Mouse (Mus musculus): ENCODE measurements around the gene Tmem63a. TPM values are rescaled to one million over a fixed set of nuclear protein-coding genes. Genes with fewer than 3 reads are reported as not detected.
A peak's percentile ranks its signal among the peaks of the same experiment; 100 is the strongest.
"Not testable (repeated sequence)": the region's sequence is repeated elsewhere in the genome, so short reads cannot be mapped to it uniquely, and the experiment has no call there.

Gene Tmem63a
- polyA plus RNA-seq, 1 experiment: 3.6 TPM

- Histone ChIP-seq H3K4me1 (ENCODE audit: control insufficient read depth, insufficient read depth, low read length) (no peaks in the 10 kb centered on the region; the same call in 1 of the 2 replicates), H3K27me3 (ENCODE audit: control insufficient read depth, insufficient read depth, low read length) (no peaks in the 10 kb centered on the region), H3K4me3 (ENCODE audit: control insufficient read depth, low read depth, low read length) (no peak overlapping the region), H3K36me3 (ENCODE audit: control insufficient read depth, insufficient read depth, low read length) (no peaks in the 10 kb centered on the region), H3K27ac (ENCODE audit: control insufficient read depth, insufficient read depth, low read depth, low read length) (no peak overlapping the region)
- TF ChIP-seq CTCF (IDR thresholded peaks at IDR 0.05; ENCODE audit: control insufficient read depth, insufficient read depth, insufficient replicate concordance, low read depth, low read length): no peak
- no peak for TF ChIP-seq POLR2A (IDR thresholded peaks at IDR 0.05; ENCODE audit: control insufficient read depth, low read depth, low read length)
These were observed 38.3 kb downstream of the Tmem63a start for GRCm38 (mm10) chr1:180980464-180980863.

DNA sequence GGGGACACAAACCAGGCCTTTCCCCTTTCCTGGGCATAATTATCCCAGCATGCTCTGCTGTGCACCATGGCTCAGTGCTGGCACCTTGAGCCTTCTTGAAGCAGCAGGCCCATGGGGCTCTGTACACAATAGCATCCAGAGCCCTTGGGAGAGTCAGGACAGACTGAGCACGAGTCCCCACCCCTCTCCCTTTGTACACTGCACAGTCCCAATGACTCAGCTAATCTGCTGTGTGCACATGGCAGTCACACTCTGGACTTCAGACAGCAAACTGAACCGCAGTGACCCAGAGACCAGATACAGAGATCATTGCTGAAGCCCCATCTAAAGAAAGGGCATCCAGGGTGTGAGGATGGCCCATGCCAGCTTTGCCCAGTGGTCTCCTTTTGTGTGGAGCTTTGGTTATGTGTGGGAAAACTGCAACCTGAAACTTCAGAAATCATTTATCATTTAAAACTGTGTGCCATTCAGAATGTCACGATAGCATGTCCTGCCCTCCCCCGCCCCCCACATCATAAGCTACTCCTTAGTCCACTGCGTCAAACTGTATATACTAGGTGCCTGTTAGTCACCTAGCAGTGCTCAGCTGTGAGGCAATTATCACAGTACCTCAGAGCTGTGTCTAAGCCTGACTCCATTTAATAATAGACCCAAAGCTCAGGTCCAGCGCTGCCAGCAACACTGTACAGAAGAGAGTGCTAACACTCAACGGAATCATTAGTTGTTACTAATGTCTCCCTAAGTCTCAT lies 39.3 kb downstream of the Tmem63a start:
- H3K4me1 ChIP-seq (ENCODE audit: control insufficient read depth, insufficient read depth, low read length); H3K27ac ChIP-seq (ENCODE audit: control insufficient read depth, insufficient read depth, low read depth, low read length); H3K4me3 ChIP-seq (ENCODE audit: control insufficient read depth, low read depth, low read length); H3K36me3 ChIP-seq (ENCODE audit: control insufficient read depth, insufficient read depth, low read length); H3K27me3 ChIP-seq (ENCODE audit: control insufficient read depth, insufficient read depth, low read length): not testable (repeated sequence)

- TF ChIP-seq POLR2A (IDR thresholded peaks at IDR 0.05; ENCODE audit: control insufficient read depth, low read depth, low read length) (no peak), CTCF (IDR thresholded peaks at IDR 0.05; ENCODE audit: control insufficient read depth, insufficient read depth, insufficient replicate concordance, low read depth, low read length) (no peak)
- peaks cover 9% of the 10 kb centered on the region for H3K4me1 ChIP-seq (ENCODE audit: control insufficient read depth, insufficient read depth, low read length)
- no peaks in the 10 kb centered on the region for H3K27me3 ChIP-seq (ENCODE audit: control insufficient read depth, insufficient read depth, low read length)
- no peak overlapping the region for H3K4me3 ChIP-seq (ENCODE audit: control insufficient read depth, low read depth, low read length)
- H3K27ac ChIP-seq (ENCODE audit: control insufficient read depth, insufficient read depth, low read depth, low read length): no peak overlapping the region
- no peaks in the 10 kb centered on the region for H3K36me3 ChIP-seq (ENCODE audit: control insufficient read depth, insufficient read depth, low read length)
These were observed 44.6 kb downstream of the Tmem63a start for GRCm38 (mm10) chr1:180986701-180987100.

- Histone ChIP-seq H3K4me1 (ENCODE audit: control insufficient read depth, insufficient read depth, low read length) (peaks cover 9% of the 10 kb centered on the region), H3K4me3 (ENCODE audit: control insufficient read depth, low read depth, low read length) (no peak overlapping the region), H3K27me3 (ENCODE audit: control insufficient read depth, insufficient read depth, low read length) (no peaks in the 10 kb centered on the region), H3K36me3 (ENCODE audit: control insufficient read depth, insufficient read depth, low read length) (no peaks in the 10 kb centered on the region), H3K27ac (ENCODE audit: control insufficient read depth, insufficient read depth, low read depth, low read length) (no peak overlapping the region)
- TF ChIP-seq POLR2A (IDR thresholded peaks at IDR 0.05; ENCODE audit: control insufficient read depth, low read depth, low read length): no peak
- peak; percentile 94 for TF ChIP-seq CTCF (IDR thresholded peaks at IDR 0.05; ENCODE audit: control insufficient read depth, insufficient read depth, insufficient replicate concordance, low read depth, low read length)
These were observed 45.6 kb downstream of the Tmem63a start for GRCm38 (mm10) chr1:180987759-180988158.

GRCm38 (mm10) chr1:180990671-180991070 lies 48.5 kb downstream of the Tmem63a start:
- Histone ChIP-seq H3K27ac (ENCODE audit: control insufficient read depth, insufficient read depth, low read depth, low read length) (no peak overlapping the region), H3K36me3 (ENCODE audit: control insufficient read depth, insufficient read depth, low read length) (no peaks in the 10 kb centered on the region), H3K27me3 (ENCODE audit: control insufficient read depth, insufficient read depth, low read length) (no peaks in the 10 kb centered on the region), H3K4me3 (ENCODE audit: control insufficient read depth, low read depth, low read length) (no peak overlapping the region), H3K4me1 (ENCODE audit: control insufficient read depth, insufficient read depth, low read length) (peaks cover 9% of the 10 kb centered on the region)
- TF ChIP-seq POLR2A (IDR thresholded peaks at IDR 0.05; ENCODE audit: control insufficient read depth, low read depth, low read length) (no peak), CTCF (IDR thresholded peaks at IDR 0.05; ENCODE audit: control insufficient read depth, insufficient read depth, insufficient replicate concordance, low read depth, low read length) (no peak)

DNA sequence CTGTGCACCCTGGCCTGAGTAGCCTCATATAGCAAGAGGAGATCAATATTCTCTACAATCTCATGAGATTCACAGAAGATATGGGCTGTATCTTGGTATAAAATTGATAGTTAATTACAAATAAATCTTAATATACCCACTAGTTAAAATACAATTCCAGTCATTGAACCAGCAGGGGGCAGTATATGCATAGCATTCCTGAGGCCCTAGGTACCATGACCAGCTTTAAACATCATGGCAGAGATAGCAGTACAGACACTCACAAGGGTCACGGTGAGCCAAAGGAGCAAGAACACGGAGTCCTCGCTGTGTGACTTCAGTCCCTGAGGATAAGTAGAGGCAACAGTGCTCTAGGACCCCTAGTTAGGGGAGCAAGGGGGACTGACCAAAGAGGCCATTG lies 50.0 kb downstream of the Tmem63a start:
- no peaks in the 10 kb centered on the region for H3K27me3 ChIP-seq (ENCODE audit: control insufficient read depth, insufficient read depth, low read length)
- H3K4me1 ChIP-seq (ENCODE audit: control insufficient read depth, insufficient read depth, low read length): peaks cover 9% of the 10 kb centered on the region
- no peak overlapping the region for H3K27ac ChIP-seq (ENCODE audit: control insufficient read depth, insufficient read depth, low read depth, low read length)
- no peak overlapping the region for H3K4me3 ChIP-seq (ENCODE audit: control insufficient read depth, low read depth, low read length)
- H3K36me3 ChIP-seq (ENCODE audit: control insufficient read depth, insufficient read depth, low read length): no peaks in the 10 kb centered on the region
- TF ChIP-seq CTCF (IDR thresholded peaks at IDR 0.05; ENCODE audit: control insufficient read depth, insufficient read depth, insufficient replicate concordance, low read depth, low read length) (peak; percentile 30; the same call in 1 of the 2 replicates), POLR2A (IDR thresholded peaks at IDR 0.05; ENCODE audit: control insufficient read depth, low read depth, low read length) (no peak)

GRCm38 (mm10) chr1:181000501-181001092 lies 58.5 kb downstream of the Tmem63a start:
- TF ChIP-seq POLR2A (IDR thresholded peaks at IDR 0.05; ENCODE audit: control insufficient read depth, low read depth, low read length) (no peak), CTCF (IDR thresholded peaks at IDR 0.05; ENCODE audit: control insufficient read depth, insufficient read depth, insufficient replicate concordance, low read depth, low read length) (no peak)
- H3K27me3 ChIP-seq (ENCODE audit: control insufficient read depth, insufficient read depth, low read length): no peaks in the 10 kb centered on the region
- H3K4me1 ChIP-seq (ENCODE audit: control insufficient read depth, insufficient read depth, low read length): no peaks in the 10 kb centered on the region; the same call in 1 of the 2 replicates
- no peak overlapping the region for H3K27ac ChIP-seq (ENCODE audit: control insufficient read depth, insufficient read depth, low read depth, low read length)
- H3K4me3 ChIP-seq (ENCODE audit: control insufficient read depth, low read depth, low read length): no peak overlapping the region
- H3K36me3 ChIP-seq (ENCODE audit: control insufficient read depth, insufficient read depth, low read length): no peaks in the 10 kb centered on the region
